Mouse (Mus musculus): ENCODE results near the gene Reg3g. TPM values are rescaled to one million over a fixed set of nuclear protein-coding genes. Genes with fewer than 3 reads are reported as not detected.

Gene Reg3g
- total RNA-seq (2014; rRNA removed) = not detected in 2 replicates
- not detected in 2 replicates for polyA plus RNA-seq (2015; fragmentation: Nextera tagmentation; extraction: Ambion mirVana)

GRCm38 (mm10) chr6:78468772-78469171 lies at the start of gene Reg3g:
Gene Reg3g (minus strand): TSS chr6:78468872.
- no peak for DNase-seq
- no peak within 1 kb of the TSS for H3K9ac ChIP-seq
- H3K36me3 ChIP-seq (ENCODE audit: insufficient read depth) = no peaks in the 10 kb centered on the region
- H3K27ac ChIP-seq (ENCODE audit: low read depth, low read length) = no peak within 1 kb of the TSS
- H3K4me3 ChIP-seq (ENCODE audit: low read depth, low read length) = no peak within 1 kb of the TSS
- ATAC-seq = no peak
- WGBS = 94% methylated on average over 2 of the region's 2 CpGs
- no peak for TF ChIP-seq CTCF (IDR thresholded peaks at IDR 0.05; ENCODE audit: low read depth)
- H3K9me3 ChIP-seq (ENCODE audit: low read length) = no peaks in the 10 kb centered on the region
- H3K27me3 ChIP-seq (ENCODE audit: insufficient read depth, low read length) = no peaks in the 10 kb centered on the region
- H3K4me1 ChIP-seq (ENCODE audit: insufficient read depth) = no peaks in the 10 kb centered on the region
- no peak within 1 kb of the TSS for H3K4me2 ChIP-seq (ENCODE audit: low read depth)

- H3K4me2 ChIP-seq (ENCODE audit: low read depth) = no peak overlapping the region
- no peaks in the 10 kb centered on the region for H3K27me3 ChIP-seq (ENCODE audit: insufficient read depth, low read length)
- 49% methylated on average over 3 of the region's 3 CpGs for WGBS
- no peak overlapping the region for H3K4me3 ChIP-seq (ENCODE audit: low read depth, low read length)
- TF ChIP-seq CTCF (IDR thresholded peaks at IDR 0.05; ENCODE audit: low read depth) = peak; percentile 66
- ATAC-seq (no peak), DNase-seq (peak; percentile 58)
- no peak overlapping the region for H3K9ac ChIP-seq
- no peak overlapping the region for H3K27ac ChIP-seq (ENCODE audit: low read depth, low read length)
- H3K9me3 ChIP-seq (ENCODE audit: low read length) = no peaks in the 10 kb centered on the region
- H3K36me3 ChIP-seq (ENCODE audit: insufficient read depth) = no peaks in the 10 kb centered on the region
- H3K4me1 ChIP-seq (ENCODE audit: insufficient read depth) = no peaks in the 10 kb centered on the region
Measured at GRCm38 (mm10) chr6:78515777-78516446, 47.2 kb upstream of the Reg3g start.

GRCm38 (mm10) chr6:78512833-78513232 lies 44.2 kb upstream of the Reg3g start:
- peak; percentile 84 for TF ChIP-seq CTCF (IDR thresholded peaks at IDR 0.05; ENCODE audit: low read depth)
- no peaks in the 10 kb centered on the region for H3K27me3 ChIP-seq (ENCODE audit: insufficient read depth, low read length)
- ATAC-seq (peak; percentile 66), DNase-seq (peak; percentile 72)
- H3K4me1 ChIP-seq (ENCODE audit: insufficient read depth) = no peaks in the 10 kb centered on the region
- no peak overlapping the region for H3K4me2 ChIP-seq (ENCODE audit: low read depth)
- WGBS = 5% methylated on average over 3 of the region's 3 CpGs
- H3K36me3 ChIP-seq (ENCODE audit: insufficient read depth) = no peaks in the 10 kb centered on the region
- no peak overlapping the region for H3K4me3 ChIP-seq (ENCODE audit: low read depth, low read length)
- no peak overlapping the region for H3K9ac ChIP-seq
- no peaks in the 10 kb centered on the region for H3K9me3 ChIP-seq (ENCODE audit: low read length)
- no peak overlapping the region for H3K27ac ChIP-seq (ENCODE audit: low read depth, low read length)

- ATAC-seq (no peak), DNase-seq (peak; percentile 23)
- H3K27ac ChIP-seq (ENCODE audit: low read depth, low read length) = no peak overlapping the region
- peak; percentile 33 for TF ChIP-seq CTCF (IDR thresholded peaks at IDR 0.05; ENCODE audit: low read depth)
- H3K9ac ChIP-seq = no peak overlapping the region
- H3K36me3 ChIP-seq (ENCODE audit: insufficient read depth) = no peaks in the 10 kb centered on the region
- no peaks in the 10 kb centered on the region for H3K9me3 ChIP-seq (ENCODE audit: low read length)
- no peaks in the 10 kb centered on the region for H3K4me1 ChIP-seq (ENCODE audit: insufficient read depth)
- no peaks in the 10 kb centered on the region for H3K27me3 ChIP-seq (ENCODE audit: insufficient read depth, low read length)
- 52% methylated on average over 3 of the region's 3 CpGs for WGBS
- no peak overlapping the region for H3K4me2 ChIP-seq (ENCODE audit: low read depth)
- H3K4me3 ChIP-seq (ENCODE audit: low read depth, low read length) = no peak overlapping the region
Measured at GRCm38 (mm10) chr6:78510173-78510900, 41.7 kb upstream of the Reg3g start.

- 0 out of 2 replicates have a peak, but pooled peaks have one; percentile 15 for TF ChIP-seq CTCF (IDR thresholded peaks at IDR 0.05; ENCODE audit: low read depth)
- WGBS = 67% methylated on average over 3 of the region's 3 CpGs
- Histone ChIP-seq H3K4me3 (ENCODE audit: low read depth, low read length) (no peak overlapping the region), H3K9me3 (ENCODE audit: low read length) (no peaks in the 10 kb centered on the region), H3K9ac (no peak overlapping the region), H3K27me3 (ENCODE audit: insufficient read depth, low read length) (no peaks in the 10 kb centered on the region), H3K4me2 (ENCODE audit: low read depth) (no peak overlapping the region), H3K4me1 (ENCODE audit: insufficient read depth) (no peaks in the 10 kb centered on the region), H3K36me3 (ENCODE audit: insufficient read depth) (no peaks in the 10 kb centered on the region), H3K27ac (ENCODE audit: low read depth, low read length) (no peak overlapping the region)
- DNase-seq (no peak), ATAC-seq (no peak)
Measured at GRCm38 (mm10) chr6:78505745-78506144, 37.1 kb upstream of the Reg3g start.

GRCm38 (mm10) chr6:78494633-78495032 lies 26.0 kb upstream of the Reg3g start:
- Histone ChIP-seq H3K9me3 (ENCODE audit: low read length) (no peaks in the 10 kb centered on the region), H3K27me3 (ENCODE audit: insufficient read depth, low read length) (no peaks in the 10 kb centered on the region), H3K4me1 (ENCODE audit: insufficient read depth) (no peaks in the 10 kb centered on the region), H3K4me2 (ENCODE audit: low read depth) (no peak overlapping the region), H3K27ac (ENCODE audit: low read depth, low read length) (no peak overlapping the region), H3K9ac (no peak overlapping the region), H3K36me3 (ENCODE audit: insufficient read depth) (no peaks in the 10 kb centered on the region), H3K4me3 (ENCODE audit: low read depth, low read length) (no peak overlapping the region)
- DNase-seq (no peak), ATAC-seq (no peak)
- 91% methylated on average over 3 of the region's 3 CpGs for WGBS
- no peak for TF ChIP-seq CTCF (IDR thresholded peaks at IDR 0.05; ENCODE audit: low read depth)

GRCm38 (mm10) chr6:78469287-78469686 lies 615 bp upstream of the Reg3g start:
- Histone ChIP-seq H3K9ac (no peak overlapping the region), H3K27ac (ENCODE audit: low read depth, low read length) (no peak overlapping the region), H3K4me1 (ENCODE audit: insufficient read depth) (no peaks in the 10 kb centered on the region), H3K4me2 (ENCODE audit: low read depth) (no peak overlapping the region), H3K9me3 (ENCODE audit: low read length) (no peaks in the 10 kb centered on the region), H3K4me3 (ENCODE audit: low read depth, low read length) (no peak overlapping the region), H3K36me3 (ENCODE audit: insufficient read depth) (no peaks in the 10 kb centered on the region), H3K27me3 (ENCODE audit: insufficient read depth, low read length) (no peaks in the 10 kb centered on the region)
- ATAC-seq = no peak
- no peak for DNase-seq
- 80% methylated on average over 3 of the region's 3 CpGs for WGBS
- TF ChIP-seq CTCF (IDR thresholded peaks at IDR 0.05; ENCODE audit: low read depth) = no peak
